Mouse (Mus musculus) heart, embryonic 16.5 days (tissue): ENCODE results near the gene T. TPM values are rescaled to one million over a fixed set of nuclear protein-coding genes. Genes with fewer than 3 reads are reported as not detected.

ENCODE experiments used
- ATAC-seq: fragments of 200-750 bp; cut with Nextera tagmentation; replicated peaks from 2 replicates; pipeline ENCODE4 v1.8.0; 2017; ENCODE audit warnings: moderate number of reproducible peaks; ENCODE audit not compliant: insufficient read depth, low FRiP score; ENCODE audit errors: extremely low read depth
- H3K27ac ChIP-seq: fragments of 300-500 bp; sonication (generic); 2 replicates; pipeline ENCODE4 v1.5.1; 2014; ENCODE audit warnings: mild to moderate bottlenecking, low read length, control low read depth, moderate library complexity
- H3K27me3 ChIP-seq: fragments of 300-500 bp; sonication (generic); 2 replicates; pipeline ENCODE4 v1.6.1; 2014; ENCODE audit warnings: low read length, mixed read lengths; ENCODE audit not compliant: control insufficient read depth, insufficient read depth
- H3K36me3 ChIP-seq: fragments of 300-500 bp; sonication (generic); 2 replicates; pipeline ENCODE4 v1.6.1; 2014; ENCODE audit not compliant: control insufficient read depth, insufficient read depth
- H3K4me1 ChIP-seq: fragments of 300-500 bp; sonication (generic); 2 replicates; pipeline ENCODE4 v1.6.1; 2014; ENCODE audit warnings: low read length, mixed read lengths; ENCODE audit not compliant: control insufficient read depth, insufficient read depth
- H3K4me2 ChIP-seq: fragments of 300-500 bp; sonication (generic); 2 replicates; pipeline ENCODE4 v1.6.1; 2014; ENCODE audit warnings: low read depth, mild to moderate bottlenecking, control low read depth, low read length
- H3K4me3 ChIP-seq: fragments of 300-500 bp; sonication (generic); 2 replicates; pipeline ENCODE4 v1.5.1; 2014; ENCODE audit warnings: mild to moderate bottlenecking, control low read depth, low read length
- H3K9ac ChIP-seq: fragments of 300-500 bp; sonication (generic); 2 replicates; pipeline ENCODE4 v1.6.1; 2014; ENCODE audit warnings: low read length, control low read depth
- H3K9me3 ChIP-seq: fragments of 300-500 bp; sonication (generic); replicated peaks from 2 replicates; pipeline ENCODE4 v1.6.1; 2016; ENCODE audit warnings: low read length; ENCODE audit not compliant: control insufficient read depth
- WGBS: fragments of 180-500 bp; shearing (Covaris S2); extraction: QIAGEN DNeasy Blood & Tissue Kit; methylation state at CpG from one replicate; pipeline ENCODE4 v1.1.7; 2014; 5-methylcytosine and 5-hydroxymethylcytosine counted together
- polyA plus RNA-seq: library from polyadenylated mRNA; unstranded; fragments of >200 nt; fragmentation: Nextera tagmentation; extraction: Ambion mirVana; gene quantifications from 2 replicates; pipeline ENCODE4 v1.2.1, GENCODE M21; 2015

Gene T
- polyA plus RNA-seq, 1 experiment from 2014 or later: 0.35 TPM

DNA sequence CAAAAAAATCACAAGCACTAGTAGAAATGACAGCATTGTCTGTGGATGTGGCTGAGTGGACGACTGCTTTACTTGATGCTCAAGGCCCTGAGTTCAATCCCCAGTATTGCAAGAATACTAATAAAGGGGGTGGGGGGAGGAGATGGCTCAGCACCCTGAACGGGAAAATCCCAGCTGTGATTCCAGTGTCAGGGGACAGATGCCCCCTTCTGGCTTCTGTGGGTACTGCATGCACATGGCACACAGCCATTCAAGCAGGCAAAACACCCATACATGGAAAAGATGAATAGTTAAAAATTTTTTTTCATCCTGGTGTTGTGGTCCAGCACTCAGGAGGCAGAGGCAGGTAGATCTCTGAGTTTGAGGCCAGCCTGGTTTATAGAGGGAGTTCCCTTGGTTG is 10.9 kb upstream of the T start:
- Histone ChIP-seq H3K27me3 (peaks cover 9% of the 10 kb centered on the region), H3K9ac (no peak overlapping the region), H3K9me3 (no peaks in the 10 kb centered on the region), H3K27ac (no peak overlapping the region), H3K4me3 (no peak overlapping the region), H3K4me1 (no peaks in the 10 kb centered on the region), H3K36me3 (no peaks in the 10 kb centered on the region), H3K4me2 (no peak overlapping the region)
- no peak for ATAC-seq
- WGBS: 45% methylated on average over 2 of the region's 2 CpGs

DNA sequence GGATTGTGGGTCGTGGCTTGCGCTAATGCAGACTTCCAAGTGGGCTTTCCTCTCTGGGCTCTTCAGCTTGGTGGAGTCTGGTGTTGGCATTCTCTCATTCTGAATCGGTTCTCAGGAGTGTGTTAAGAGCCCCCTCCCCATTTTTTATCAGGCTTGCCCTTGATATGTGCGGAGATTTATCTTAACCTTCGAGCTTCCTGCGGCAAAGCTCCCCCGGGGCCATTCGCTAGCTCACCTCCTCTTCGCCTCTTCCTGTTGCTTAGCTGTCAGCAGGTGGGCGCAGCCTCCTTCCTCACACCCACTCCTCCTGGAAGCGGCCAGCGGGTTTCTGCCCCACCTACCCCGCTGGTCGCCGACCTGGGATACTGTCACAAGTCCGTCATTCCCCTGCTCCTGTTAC is 4.8 kb upstream of the T start:
- 2% methylated on average over 16 of the region's 16 CpGs for WGBS
- Histone ChIP-seq H3K4me2 (no peak overlapping the region), H3K9ac (no peak overlapping the region), H3K27me3 (peaks cover 71% of the 10 kb centered on the region), H3K4me3 (0 out of 2 replicates have a peak overlapping the region, but pooled peaks have one; percentile 13), H3K27ac (no peak overlapping the region), H3K36me3 (no peaks in the 10 kb centered on the region), H3K4me1 (peaks cover 15% of the 10 kb centered on the region; the same call in 1 of the 2 replicates), H3K9me3 (no peaks in the 10 kb centered on the region)
- no peak for ATAC-seq

- 2% methylated on average over 5 of the region's 5 CpGs for WGBS
- ATAC-seq: no peak
- no peak overlapping the region for H3K4me2 ChIP-seq
- H3K4me3 ChIP-seq: no peak overlapping the region
- H3K27ac ChIP-seq: no peak overlapping the region
- no peaks in the 10 kb centered on the region for H3K36me3 ChIP-seq
- no peak overlapping the region for H3K9ac ChIP-seq
- peaks cover 15% of the 10 kb centered on the region; the same call in 1 of the 2 replicates for H3K4me1 ChIP-seq
- peaks cover 75% of the 10 kb centered on the region for H3K27me3 ChIP-seq
- H3K9me3 ChIP-seq: no peaks in the 10 kb centered on the region
Observed at GRCm38 (mm10) chr17:8429896-8430295, 4.3 kb upstream of the T start.

DNA sequence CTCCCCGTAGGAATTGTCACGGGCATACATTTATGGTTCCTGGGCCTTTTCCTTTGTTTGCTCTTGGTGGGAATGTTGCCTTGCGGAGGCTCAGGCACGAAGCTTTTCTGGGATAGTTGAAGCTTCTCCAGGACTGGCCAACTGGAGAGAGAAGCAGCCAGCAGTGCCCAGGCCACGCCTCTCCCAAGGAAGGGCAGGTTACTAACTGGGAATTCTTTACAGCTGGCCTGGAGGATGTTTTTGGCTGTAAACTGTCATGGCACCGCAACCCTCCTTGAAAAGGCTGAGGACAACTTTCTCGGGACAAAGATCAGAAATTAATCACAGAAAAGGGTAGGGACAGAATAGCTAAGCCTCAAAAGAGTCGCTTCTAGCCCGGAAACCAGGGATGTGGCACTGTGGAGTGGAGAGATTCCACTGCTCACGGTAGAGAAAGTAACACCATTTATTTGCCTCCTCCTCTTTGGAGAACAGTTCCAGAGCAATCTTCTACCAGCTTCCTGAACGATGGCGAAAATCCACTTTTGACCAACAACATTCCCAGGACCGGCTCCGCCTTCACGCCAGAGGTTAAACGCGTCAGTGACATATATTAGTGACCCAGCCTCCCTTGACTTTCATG is 1.9 kb upstream of the T start:
- Histone ChIP-seq H3K27ac (no peak overlapping the region), H3K36me3 (no peaks in the 10 kb centered on the region), H3K4me2 (no peak overlapping the region), H3K4me3 (no peak overlapping the region; the same call in 1 of the 2 replicates), H3K9ac (no peak overlapping the region), H3K9me3 (no peaks in the 10 kb centered on the region), H3K4me1 (peaks cover 15% of the 10 kb centered on the region; the same call in 1 of the 2 replicates), H3K27me3 (peaks cover 98% of the 10 kb centered on the region)
- 2% methylated on average over 17 of the region's 17 CpGs for WGBS
- no peak for ATAC-seq

GRCm38 (mm10) chr17:8433121-8433977 is 874 bp upstream of the T start:
- WGBS: 1% methylated on average over 52 of the region's 52 CpGs
- peaks cover 99% of the 10 kb centered on the region for H3K27me3 ChIP-seq
- peak overlapping the region; percentile 59 for H3K4me2 ChIP-seq

DNA sequence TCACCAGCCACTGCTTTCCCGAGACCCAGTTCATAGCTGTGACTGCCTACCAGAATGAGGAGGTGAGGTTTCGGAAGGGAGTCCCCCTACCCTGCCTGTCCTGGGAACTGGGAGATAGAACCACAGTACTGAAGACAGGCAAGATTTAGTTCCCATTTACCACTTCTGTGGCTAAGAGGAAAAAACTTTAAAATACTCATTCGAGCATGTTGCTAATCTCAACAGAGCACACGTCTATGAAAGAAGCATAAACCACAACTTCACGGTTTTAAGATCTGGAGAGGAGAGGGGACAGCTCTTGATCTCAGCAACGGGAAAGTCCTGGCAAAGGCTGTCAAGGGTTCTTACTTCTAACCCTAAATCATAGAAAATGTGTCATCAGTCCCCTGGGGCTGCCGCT is 2.0 kb downstream of the T start:
- Histone ChIP-seq H3K27ac (no peak overlapping the region), H3K9ac (no peak overlapping the region), H3K4me2 (no peak overlapping the region), H3K36me3 (no peaks in the 10 kb centered on the region), H3K4me1 (peaks cover 11% of the 10 kb centered on the region; the same call in 1 of the 2 replicates), H3K4me3 (no peak overlapping the region), H3K9me3 (no peaks in the 10 kb centered on the region), H3K27me3 (peaks cover 76% of the 10 kb centered on the region)
- WGBS: 50% methylated on average over 7 of the region's 7 CpGs
- ATAC-seq: no peak

More at GRCm38 (mm10) chr17:8433121-8433977, 874 bp upstream of the T start:
- H3K4me1 ChIP-seq: peaks cover 15% of the 10 kb centered on the region; the same call in 1 of the 2 replicates
- no peak overlapping the region for H3K9ac ChIP-seq
- no peak overlapping the region for H3K27ac ChIP-seq
- H3K9me3 ChIP-seq: no peaks in the 10 kb centered on the region
- no peak for ATAC-seq
- peak overlapping the region; percentile 37 for H3K4me3 ChIP-seq
- H3K36me3 ChIP-seq: no peaks in the 10 kb centered on the region

DNA sequence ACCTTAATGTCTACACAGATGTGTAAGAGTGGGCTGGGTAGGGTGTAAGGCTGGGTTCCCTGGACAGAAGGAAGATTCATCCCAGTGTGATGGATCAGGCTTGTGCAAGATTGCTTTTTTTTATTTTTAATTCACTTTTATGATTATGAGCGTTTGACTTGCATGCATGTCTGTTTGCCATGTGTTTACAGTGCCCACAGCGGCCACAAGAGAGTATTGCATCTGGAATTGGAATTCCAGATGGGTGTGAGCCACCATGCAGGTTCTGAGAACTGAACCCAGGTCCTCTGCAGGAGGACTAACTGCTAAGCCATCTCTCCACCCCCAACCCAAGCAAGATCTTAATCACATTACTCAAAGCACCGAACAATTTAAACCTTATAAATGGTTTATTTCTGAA is 9.8 kb downstream of the T start:
- no peak for ATAC-seq
- Histone ChIP-seq H3K4me1 (no peaks in the 10 kb centered on the region), H3K9me3 (no peaks in the 10 kb centered on the region), H3K36me3 (no peaks in the 10 kb centered on the region), H3K4me2 (no peak overlapping the region), H3K9ac (no peak overlapping the region), H3K27ac (no peak overlapping the region), H3K27me3 (peaks cover 7% of the 10 kb centered on the region; the same call in 1 of the 2 replicates), H3K4me3 (no peak overlapping the region)
- WGBS: 55% methylated on average over 3 of the region's 3 CpGs

DNA sequence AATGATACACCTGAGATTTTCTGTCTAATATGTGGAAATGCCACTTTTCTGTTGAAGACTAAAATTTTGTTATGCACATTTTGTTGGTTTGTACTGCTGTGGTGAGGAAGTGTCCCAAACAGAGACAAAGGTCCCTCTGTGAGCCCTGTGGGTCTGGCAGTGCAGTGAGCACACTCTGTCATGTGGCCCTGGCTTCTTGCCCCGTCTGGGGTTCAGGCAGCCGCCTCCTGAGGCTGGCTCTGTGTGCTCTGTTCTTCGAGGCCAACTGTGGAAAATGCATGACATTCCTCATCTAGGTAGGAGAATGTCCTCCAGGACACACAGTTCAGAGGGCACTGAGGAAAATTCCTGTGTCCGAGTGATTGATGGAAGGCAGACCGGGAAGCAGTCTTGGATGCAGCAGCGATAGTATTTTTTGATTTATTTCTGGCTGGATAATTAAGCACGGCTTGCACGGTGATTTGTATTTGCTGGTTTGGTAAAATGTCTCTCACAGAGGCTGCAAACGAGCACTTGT is 13.5 kb downstream of the T start:
- no peak overlapping the region for H3K27ac ChIP-seq
- no peaks in the 10 kb centered on the region for H3K4me1 ChIP-seq
- WGBS: 35% methylated on average over 9 of the region's 9 CpGs
- no peaks in the 10 kb centered on the region for H3K9me3 ChIP-seq
- no peaks in the 10 kb centered on the region for H3K36me3 ChIP-seq
- H3K27me3 ChIP-seq: peaks cover 3% of the 10 kb centered on the region; the same call in 1 of the 2 replicates
- no peak for ATAC-seq
- no peak overlapping the region for H3K9ac ChIP-seq
- H3K4me2 ChIP-seq: no peak overlapping the region
- H3K4me3 ChIP-seq: no peak overlapping the region

GRCm38 (mm10) chr17:8448324-8448723 is 14.1 kb downstream of the T start:
- H3K4me2 ChIP-seq: no peak overlapping the region
- 68% methylated on average over 3 of the region's 3 CpGs for WGBS
- H3K4me3 ChIP-seq: no peak overlapping the region
- ATAC-seq: no peak
- H3K4me1 ChIP-seq: no peaks in the 10 kb centered on the region
- no peak overlapping the region for H3K9ac ChIP-seq
- no peaks in the 10 kb centered on the region for H3K27me3 ChIP-seq
- H3K9me3 ChIP-seq: no peaks in the 10 kb centered on the region
- H3K36me3 ChIP-seq: no peaks in the 10 kb centered on the region
- no peak overlapping the region for H3K27ac ChIP-seq
